Mouse (Mus musculus): Measurements from ENCODE around the gene Tm7sf2.

The Tm7sf2 gene

DNA sequence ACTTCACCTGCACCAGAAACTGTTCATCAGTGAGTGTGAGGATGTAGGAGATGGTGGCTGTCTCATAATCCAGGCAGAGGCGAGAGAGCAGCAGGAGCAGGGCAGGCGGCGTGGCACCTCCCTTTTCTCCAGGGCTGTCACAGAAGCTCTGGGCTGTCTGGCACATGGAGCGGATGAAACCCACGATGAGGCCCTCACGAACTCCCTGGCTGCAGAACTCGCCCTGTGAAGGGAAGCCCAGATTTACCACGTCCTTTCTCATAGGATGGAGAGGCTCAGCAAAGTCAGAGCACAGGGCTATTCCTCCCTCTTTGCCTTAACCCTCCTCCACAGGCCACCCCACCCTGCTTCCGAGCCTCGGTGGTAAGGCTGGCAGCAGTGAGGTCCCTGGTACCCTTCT lies 1.7 kb upstream of the Tm7sf2 start:
- no peak for DNase-seq (ENCODE audit: low spot score)

DNA sequence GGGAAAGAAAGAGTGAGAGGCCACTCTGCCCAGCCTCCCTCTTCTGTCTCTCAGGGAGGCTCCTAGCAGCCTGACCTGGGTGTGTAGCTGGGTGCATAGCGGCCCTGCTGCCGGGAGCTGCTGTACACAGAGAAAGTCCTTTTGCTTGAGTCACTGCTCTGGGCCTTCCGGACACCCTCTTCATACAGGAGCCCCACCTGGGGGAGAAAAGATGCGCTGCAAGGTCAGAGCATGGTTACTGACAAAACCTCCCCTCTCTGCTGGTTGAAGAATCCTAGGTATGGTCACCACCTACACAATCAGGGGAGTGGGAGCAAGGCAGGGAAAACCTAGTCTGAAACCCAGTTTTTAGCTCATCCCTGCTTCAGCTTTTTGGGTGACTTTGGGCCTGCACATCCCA lies 778 bp upstream of the Tm7sf2 start:
- no peak for DNase-seq (ENCODE audit: low spot score)

DNA sequence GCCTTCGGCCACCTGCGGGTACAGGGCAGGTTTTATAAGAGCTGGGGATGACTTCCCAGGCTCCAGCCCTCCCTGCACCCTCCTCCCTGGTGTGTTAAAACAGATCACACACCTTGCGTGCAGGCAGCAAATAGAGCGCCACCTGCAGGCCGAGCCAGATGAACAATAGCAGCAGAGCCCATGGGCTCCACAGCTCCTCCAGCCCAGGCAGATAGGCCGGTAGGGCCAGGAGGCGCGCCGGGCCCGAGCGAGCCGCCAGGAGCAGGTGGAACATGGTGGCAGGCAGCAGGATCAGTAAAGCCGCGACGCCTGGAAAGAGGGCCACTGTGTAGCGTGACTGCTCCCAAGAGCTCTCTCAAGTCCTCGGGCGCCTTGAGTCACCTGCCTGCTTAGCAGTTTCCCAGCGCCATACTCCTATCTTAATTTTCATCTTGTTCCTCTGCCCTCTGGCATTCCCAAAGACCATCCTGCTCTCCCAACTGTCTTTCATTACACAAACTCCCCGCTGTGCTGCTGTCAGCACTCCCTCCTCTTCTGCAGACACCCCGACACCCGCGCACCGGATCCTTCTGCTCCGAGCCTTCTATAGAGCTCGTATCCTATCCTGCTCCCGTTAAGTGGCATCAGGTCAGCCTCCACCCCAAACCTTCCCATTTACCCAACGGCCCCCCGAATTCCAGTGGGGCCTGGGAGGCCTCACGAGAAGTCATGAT lies 1.0 kb downstream of the Tm7sf2 start:
- DNase-seq (ENCODE audit: low spot score) = peak; percentile 84

DNA sequence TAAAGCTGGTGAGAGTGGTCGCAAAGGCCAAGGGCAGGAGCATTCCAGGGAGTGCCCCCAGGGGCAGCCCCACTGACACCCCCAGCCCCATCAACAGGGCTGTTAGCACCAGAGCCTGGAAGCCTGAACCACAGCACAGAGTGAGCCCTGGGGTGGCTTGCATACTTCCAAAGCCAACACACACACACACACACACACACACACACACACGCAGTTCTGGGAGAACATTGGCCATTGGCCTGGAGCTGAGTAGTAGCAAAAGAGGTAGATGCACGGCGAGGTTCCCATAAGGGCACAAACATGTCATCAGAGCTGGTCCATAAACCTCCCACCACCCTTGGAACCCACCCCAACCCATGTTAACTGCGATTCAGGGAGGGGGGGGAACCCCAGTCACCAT lies 1.6 kb downstream of the Tm7sf2 start:
- no peak for DNase-seq (ENCODE audit: low spot score)

DNA sequence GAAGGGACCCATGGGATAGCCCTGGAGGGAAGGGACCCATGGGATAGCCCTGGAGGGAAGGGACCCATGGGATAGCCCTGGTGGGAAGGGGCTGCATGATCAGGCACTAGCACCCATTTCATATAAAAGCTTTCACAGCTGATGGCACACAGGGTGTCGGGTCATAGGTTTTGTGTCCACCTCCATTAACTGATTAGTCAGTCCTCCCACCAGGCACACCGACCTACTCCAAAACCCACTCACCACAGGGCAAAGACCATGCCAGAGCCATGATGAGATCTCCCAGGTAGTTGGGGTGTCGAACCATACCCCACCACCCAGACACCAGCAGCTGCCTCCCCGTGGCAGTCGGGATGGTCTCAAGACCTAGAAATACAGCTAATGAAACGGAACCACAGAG lies 5.1 kb downstream of the Tm7sf2 start:
- no peak for DNase-seq (ENCODE audit: low spot score)

DNA sequence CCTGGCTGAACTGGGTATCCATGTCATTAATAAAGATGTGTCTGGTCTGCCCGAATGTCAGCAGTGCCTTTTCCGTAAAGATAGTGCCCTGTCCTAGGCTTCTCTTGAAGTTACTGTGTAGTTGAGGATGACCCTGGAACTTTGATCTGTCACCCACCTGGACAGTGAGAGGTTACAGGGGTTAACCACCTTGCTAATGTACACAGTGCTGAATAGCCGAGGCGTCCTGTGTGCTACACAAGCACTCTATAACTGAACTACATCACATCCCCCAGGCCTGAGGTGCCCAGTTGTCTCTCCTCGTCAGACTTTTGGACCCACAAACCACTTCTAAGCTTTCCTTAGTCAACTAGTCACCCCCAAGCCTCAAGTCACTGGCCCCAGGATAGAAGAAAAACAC lies 5.8 kb downstream of the Tm7sf2 start:
- no peak for DNase-seq (ENCODE audit: low spot score)

DNA sequence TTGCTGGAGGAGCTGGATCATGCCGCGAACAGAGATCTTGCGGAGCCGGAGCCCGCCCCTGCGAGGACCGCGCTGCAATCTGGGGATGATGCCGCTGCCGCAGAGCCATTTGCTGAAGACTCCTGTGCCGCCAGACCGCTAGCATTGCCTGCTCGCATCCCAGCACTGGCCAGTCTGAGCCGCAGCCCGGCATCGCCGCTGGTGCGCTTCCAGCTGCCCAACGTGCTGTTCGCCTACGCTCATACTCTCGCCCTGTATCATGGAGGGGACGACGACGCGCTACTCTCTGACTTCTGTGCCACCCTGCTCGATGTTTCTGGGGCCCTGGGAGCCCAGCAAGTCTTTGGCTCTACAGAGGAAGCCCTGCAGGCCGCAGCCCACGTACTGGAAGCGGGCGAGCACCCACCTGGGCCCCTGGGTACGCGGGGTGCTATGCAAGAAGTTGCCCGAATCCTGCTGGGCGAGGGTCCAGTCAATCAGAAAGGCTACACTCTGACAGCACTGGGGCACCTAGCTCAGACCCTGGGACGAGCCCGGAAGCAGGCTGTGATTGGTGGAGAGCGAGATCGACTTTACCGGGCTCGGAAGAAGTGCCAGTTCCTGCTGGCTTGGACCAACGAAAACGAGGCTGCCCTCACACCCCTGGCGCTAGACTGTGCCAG lies 6.4 kb downstream of the Tm7sf2 start:
- peak; percentile 49 for DNase-seq (ENCODE audit: low spot score)

DNA sequence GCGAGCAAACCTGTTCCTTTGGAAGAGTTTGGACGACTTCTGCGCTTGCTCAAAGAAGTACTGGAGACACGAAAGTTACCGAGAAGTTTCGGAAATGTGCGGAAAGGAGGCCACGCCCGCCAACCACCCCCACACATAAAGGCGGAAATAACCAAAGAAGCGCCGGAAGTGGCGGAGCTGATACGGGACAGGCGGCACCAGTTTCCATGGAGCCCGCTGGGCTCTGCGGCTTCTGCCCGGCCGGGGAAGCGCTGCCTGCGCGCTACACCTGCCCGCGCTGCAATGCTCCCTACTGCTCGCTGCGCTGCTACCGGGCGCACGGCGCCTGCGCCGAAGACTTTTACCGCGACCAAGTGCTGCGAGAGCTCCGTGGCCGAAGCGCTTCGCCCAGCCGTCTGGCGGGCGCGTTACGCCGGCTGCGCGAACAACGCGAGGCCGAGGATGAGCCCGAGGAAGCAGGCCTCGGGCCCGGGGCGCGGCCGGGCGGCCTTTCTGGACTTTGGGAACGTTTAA lies 7.1 kb downstream of the Tm7sf2 start, which contains the start of gene Znhit2:
Znhit2 (plus strand) TSS at position 172 of the 513 bp plus-strand sequence.
- peak; percentile 96 for DNase-seq (ENCODE audit: low spot score)

DNA sequence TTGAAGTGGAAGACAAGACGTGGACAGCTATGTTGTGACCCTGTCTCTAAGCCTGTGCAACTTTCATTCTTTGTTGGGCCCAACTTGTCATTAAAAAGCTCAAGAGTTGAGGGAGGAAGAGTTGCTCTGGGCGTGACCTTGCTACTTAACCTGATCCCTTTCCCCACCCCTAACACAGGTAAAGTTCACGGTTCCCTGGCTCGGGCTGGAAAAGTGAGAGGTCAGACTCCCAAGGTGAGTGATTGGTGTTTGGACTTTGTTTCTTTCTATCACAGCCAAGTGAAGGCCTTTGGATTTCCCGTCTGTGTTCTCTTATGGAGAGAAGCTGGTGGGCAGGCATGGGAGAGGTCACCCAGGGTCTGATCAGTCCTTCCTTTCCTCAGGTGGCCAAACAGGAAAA lies 9.2 kb downstream of the Tm7sf2 start:
- no peak for DNase-seq (ENCODE audit: low spot score)

DNA sequence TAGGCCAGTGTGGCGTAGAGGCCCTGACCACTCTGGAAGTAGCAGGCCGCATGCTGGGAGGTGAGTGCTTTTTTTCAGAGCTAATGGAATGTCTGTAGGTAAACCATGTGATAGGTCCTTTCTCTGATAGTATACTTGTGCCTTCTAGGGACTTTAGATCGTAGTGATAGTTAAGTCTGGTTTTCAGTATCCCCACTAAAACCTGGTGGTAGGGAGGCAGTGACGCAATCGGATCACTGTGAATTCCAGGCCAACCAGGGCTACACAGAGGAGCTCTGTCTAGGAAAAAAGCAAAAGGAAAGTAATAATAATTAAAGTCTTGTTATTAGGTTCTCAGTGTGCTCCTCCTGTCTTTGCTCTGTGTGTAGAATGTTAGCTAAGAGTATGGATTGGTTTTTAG lies 9.7 kb downstream of the Tm7sf2 start:
- DNase-seq (ENCODE audit: low spot score) = no peak

DNA sequence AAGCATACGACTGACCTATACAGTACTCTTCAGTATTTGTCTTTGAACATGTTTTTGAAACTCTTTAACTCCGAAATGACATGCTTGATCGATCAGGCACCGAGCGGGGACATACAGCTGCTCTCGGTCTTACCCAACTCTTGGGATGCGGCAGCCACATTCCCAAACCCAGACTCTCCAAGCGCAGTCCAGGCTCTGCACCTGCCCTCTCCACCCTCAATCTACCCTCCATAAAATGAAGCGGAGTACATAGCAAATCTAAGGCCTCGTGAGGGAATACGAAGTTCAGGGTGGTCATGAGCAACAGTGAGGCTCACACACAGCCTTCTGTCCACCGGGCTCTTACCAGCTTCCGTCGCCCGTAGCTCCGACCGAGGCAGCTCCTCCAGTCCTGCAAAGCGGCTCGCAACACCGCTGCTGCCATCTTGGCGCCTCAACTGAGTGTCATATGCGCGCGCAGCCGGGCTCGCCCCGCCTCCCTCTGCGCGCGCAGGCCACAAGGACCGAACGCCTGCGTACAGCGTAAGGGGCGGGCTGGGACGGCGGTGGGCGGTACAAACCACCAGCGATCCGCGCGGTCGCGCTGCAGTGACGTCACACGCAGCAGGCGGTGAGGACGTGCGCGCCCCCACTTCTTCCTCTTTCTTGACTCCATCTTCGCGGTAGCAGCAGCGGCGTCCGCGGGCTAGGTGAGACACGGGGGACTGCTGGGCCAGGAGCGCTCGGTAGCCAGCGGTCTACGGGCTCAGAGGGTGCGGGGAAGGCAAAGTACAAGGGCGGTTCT lies 10.7 kb downstream of the Tm7sf2 start, which contains the start of the genes Mrpl49 and Fau:
Mrpl49 (minus strand) TSS at position 473 of the 784 bp plus-strand sequence.
Fau (plus strand) TSS at position 532 of the 784 bp plus-strand sequence.
- DNase-seq (ENCODE audit: low spot score) = peak; percentile 99

DNA sequence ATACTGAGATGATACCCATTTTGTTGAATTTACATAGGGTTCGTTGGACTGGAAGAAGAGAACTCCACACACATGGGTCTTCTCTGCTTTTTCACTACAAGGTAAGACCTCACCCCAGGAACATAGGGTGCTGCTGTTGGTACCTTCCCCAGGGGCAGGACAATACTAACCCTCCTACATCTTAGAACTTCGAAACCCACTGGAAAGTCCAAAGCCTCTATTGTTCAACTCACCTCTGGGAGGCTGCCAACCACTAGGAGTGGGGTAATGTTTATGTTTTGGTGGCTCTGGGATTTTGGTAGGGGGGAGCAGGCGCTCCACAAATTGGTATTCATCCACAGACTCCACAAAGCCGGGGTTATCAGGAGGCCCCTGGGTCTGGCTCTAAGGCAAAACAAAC lies 11.5 kb downstream of the Tm7sf2 start:
- no peak for DNase-seq (ENCODE audit: low spot score)

DNA sequence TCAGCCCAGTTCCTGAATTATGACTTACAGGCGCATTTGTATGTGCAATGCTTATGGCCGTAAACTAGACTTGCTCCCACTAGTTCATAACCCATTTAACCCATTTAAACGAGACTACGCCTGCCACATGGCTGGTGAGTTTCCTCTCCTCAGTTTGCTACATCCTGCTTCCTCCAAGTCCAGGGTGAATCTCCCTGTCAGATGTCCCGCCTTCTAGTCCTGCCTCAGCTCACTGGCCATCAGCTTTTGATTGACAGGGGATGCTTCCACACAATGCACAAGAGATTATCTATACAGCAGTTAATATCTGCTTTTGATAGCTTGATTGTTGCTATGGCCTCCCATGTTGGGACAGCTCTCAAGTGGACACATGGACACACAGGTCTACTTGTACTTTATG lies 13.9 kb downstream of the Tm7sf2 start:
- DNase-seq (ENCODE audit: low spot score) = no peak

DNA sequence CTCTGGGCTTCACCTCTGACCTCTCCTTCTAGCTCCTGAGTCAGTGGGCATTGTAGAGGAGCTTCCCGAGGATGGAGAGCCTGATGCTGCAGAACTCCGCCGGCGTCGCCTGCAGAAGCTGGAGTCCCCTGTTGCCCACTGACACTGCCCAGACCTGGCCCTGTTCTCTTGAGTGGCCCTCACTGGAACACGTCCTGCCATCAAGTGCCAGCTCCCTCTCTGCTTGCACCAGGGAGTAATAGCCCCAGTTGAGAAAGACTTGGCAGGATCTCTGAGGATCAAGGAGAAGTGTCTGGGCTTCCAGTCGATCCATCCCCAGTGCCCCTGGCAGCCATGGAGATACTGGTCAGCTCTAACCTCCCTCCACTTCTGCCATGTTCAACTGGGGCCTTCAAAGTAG lies 15.7 kb downstream of the Tm7sf2 start:
- DNase-seq (ENCODE audit: low spot score) = no peak

DNA sequence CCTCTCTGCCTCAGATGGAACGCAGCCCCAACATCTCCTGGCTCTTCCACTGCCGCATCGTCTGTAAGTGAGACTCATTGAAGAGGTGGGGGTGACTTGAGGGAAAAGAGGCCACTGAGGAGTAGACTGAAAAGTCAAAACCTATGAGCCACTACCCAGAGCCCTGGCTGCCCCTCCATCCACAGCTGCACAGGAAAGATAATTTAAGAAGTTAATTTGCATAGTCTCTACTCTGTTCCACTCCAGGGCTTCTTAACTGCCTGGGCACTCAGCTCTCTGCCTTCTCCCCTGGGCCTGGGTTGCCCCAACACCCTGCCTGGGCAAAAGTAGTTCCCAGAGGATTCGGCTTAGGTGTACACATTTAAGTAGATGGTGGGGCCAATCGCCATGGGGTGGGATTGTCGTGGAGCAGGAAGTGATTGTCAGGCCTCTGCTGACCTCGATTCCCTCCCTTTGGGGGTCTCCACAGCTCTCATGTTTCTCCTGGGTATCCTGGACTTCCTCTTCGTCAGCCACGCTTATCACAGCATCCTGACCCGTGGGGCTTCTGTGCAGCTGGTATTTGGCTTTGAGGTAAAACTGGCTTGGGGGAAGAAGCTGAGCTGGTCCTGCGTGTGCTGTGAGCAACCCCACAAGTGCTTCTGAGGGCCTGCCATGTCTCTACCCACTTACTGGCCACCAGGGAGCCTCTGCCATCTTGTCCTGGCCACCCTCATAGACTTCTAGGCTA lies 19.3 kb downstream of the Tm7sf2 start:
- DNase-seq (ENCODE audit: low spot score) = no peak

DNA sequence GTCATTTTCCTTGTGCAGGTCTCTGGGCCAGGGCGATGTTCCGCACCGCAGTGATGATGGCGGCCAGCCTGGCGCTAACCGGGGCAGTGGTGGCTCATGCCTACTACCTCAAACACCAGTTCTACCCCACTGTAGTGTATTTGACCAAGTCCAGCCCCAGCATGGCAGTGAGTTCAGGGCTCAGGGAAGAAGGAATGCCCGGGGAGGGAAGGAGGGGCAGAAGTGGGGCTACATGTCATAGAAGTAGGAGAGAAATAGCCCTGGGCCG lies 20.3 kb downstream of the Tm7sf2 start:
- no peak for DNase-seq (ENCODE audit: low spot score)

DNA sequence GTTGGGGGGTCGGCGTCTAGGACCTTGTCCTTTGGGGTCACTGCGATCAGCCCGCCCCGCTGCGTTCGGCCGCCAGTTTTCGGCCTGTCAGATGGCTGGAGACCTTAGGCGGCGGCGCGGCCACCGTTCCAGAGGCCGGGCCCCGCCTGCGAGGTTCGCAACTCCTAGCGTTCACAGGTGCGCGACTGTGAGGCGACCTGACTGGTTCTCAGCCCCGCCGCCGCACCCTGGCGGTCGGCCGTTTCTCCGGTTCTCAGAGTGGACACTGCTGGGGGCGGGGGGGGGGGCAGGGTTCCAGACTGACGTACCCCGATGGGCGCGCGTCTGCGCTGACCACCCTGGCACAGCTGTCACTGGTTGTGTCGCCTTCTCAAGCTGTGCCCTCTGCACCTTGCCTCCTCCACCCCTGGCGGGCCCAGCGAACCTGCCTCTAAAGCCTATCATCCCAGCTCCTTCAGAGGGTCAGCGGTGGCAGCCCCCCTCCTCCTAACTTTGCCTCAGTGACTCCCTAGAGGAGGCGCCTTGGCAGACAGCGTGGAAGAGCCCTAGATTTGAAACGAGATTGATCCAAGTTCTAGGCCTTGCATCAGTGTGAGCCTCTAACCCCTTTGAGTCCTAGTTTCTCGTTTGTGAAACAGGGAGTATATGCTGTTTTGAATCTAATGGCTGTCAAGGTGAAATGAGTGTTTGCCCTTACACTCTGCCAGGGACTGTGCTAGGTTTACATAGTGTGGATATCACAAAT lies 20.8 kb downstream of the Tm7sf2 start:
- DNase-seq (ENCODE audit: low spot score) = no peak

DNA sequence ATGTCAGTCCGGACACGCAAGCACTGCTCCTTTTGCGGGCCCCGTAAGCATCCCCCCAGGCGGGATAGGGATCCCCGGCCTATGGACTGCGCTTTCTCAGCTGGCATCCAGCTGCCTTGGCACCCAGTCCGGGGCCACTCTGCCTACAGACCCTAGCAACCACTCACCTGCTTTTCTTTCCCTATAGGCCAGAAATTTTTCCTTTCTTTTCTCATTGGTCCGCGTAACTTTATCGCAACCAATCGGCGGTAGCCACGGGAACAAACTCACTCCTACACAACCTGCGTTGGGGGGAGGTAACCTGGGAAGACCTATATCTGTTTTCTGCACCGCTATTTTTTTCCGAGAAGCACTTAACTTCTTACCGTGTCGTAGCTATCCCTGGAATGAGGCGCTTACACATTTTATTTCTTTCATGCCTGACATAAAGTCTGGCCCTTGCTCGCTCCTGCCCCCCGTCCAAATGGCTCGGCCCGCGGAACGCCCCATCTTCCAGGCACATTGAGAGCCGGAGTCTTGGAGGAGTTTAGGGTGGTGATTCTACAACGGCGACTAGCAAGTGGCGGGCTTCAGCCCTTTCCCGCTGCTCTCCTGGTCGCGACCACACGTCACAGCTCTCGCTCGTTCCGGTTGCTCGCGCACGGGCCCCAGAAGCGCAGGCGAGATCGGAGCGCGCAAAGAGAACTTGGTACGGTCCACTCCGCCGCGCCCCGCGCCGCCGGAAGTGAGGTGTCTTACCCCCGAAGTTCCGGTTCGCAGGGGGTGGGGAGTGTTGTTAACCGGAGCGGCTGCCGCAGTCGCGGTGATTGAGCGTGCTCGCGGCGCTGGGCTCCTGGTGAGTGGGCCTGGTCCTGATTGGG lies 21.6 kb downstream of the Tm7sf2 start, which contains the start of gene Syvn1:
Syvn1 (plus strand) TSS at position 283 of the 860 bp plus-strand sequence.
- peak; percentile 92 for DNase-seq (ENCODE audit: low spot score)

DNA sequence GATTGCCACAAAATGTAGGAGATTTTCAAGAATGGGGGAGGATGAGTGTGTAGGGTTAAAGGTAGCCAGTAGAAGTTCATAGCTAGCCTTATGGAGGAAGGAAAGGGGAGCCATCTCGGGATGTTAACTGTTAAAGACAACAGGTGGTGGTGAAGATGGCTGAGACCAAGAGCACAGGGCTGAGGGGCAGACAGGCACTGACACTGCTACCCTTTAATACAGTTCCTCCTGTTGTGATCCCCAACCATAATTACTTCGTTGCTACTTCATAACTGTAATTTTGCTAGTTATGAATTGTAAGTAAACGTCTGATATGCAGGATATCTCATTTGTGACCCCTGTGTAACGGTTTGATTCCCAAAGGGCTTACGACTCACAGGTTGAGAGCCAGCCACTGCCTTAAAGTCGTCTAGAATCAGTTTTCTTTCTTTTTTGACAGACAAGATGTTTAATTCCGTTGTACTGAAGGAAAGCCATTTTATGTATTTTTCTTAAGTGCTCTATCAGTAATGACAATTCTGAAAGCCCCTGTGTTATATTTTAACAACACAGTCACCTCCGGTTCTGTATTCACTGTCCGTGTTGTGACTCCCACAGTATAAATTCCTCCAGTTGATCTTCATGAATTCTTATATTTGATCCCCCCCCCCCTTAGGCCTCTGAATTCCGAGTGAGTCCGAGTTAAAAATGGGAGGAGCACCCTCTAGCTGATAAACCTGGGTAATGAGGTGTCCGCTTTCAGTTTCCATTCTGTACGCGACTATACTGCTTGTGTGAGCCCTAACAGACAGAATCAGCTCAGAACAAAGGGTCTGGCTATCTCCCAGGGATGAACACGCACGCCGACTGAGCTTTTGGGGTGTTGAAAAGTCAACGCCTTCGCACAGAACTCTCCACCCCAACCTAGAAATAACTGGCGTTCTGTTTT lies 22.5 kb downstream of the Tm7sf2 start:
- DNase-seq (ENCODE audit: low spot score) = peak; percentile 45
